Mouse (Mus musculus) C2C12 (cell line): Measurements from ENCODE around the gene Esp4.
"Not testable (repeated sequence)": the region's sequence is repeated elsewhere in the genome, so short reads cannot be mapped to it uniquely, and the experiment has no call there.

Experiments used
- CTCF ChIP-seq: IDR thresholded peaks from one replicate; pipeline ENCODE4 v1.5.1; 2011; ENCODE audit not compliant: control insufficient read depth, insufficient read depth, insufficient read length
- MAX ChIP-seq: IDR thresholded peaks from one replicate; pipeline ENCODE4 v1.6.1; 2011; ENCODE audit warnings: mild to moderate bottlenecking, control low read depth
- USF1 ChIP-seq: IDR thresholded peaks from one replicate; pipeline ENCODE4 v1.6.1; 2011; ENCODE audit warnings: low read depth, mild to moderate bottlenecking, control low read depth, moderate library complexity

DNA sequence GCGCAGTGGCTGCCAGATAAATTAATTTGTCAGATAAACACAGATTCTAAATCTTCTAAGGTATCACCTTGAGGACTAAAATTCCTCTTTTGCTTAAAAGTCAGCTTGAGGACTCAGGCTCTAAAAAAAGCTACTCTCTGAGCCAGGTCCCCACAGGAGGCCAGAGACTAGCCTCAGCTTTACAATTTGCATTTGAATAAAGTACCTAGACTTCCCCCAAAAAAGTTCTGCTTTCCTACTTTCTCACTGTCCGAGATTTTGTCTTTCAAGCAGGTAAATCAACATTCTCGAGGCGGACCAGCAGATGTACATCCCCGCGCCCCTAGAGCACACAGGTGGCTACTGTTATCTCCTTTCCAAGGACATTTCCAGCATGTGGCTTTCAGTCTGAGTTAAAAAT lies 14.5 kb upstream of the Esp4 start:
- not testable (repeated sequence) for TF ChIP-seq CTCF, MAX, USF1
